Mouse (Mus musculus) MEL (cell line): ENCODE results near the gene Abhd15. TPM values are rescaled to one million over a fixed set of nuclear protein-coding genes. Genes with fewer than 3 reads are reported as not detected.

ENCODE experiments used
- DNase-seq: peaks from one replicate; pipeline ENCODE4 v3.0.0; 2011; ENCODE audit warnings: low read depth, low spot score
- H3K27ac ChIP-seq: 2 replicates; pipeline ENCODE4 v1.5.1; 2012; ENCODE audit warnings: low read depth, mild to moderate bottlenecking, control low read depth, low read length, moderate library complexity; ENCODE audit not compliant: control insufficient read depth
- H3K27me3 ChIP-seq, 2 experiments: fragments of 150-350 bp in 1 of 2; sonication (generic) in 1 of 2; 2 replicates each; pipeline ENCODE4 v1.6.1; 2012; ENCODE audit warnings: low read length in 2 of 2, mild to moderate bottlenecking in 2 of 2, improper control_type of control experiment in 1 of 2, moderate library complexity in 1 of 2; ENCODE audit not compliant: insufficient read depth in 2 of 2, control insufficient read depth in 1 of 2
- H3K36me3 ChIP-seq, 2 experiments: 2 replicates each; pipeline ENCODE4 v1.6.1; 2012 to 2014; ENCODE audit warnings: low read length in 2 of 2, improper control_type of control experiment in 1 of 2, inconsistent platforms in 1 of 2, mild to moderate bottlenecking in 1 of 2; ENCODE audit not compliant: insufficient read depth in 2 of 2, control insufficient read depth in 1 of 2
- H3K4me1 ChIP-seq, 2 experiments: fragments of 150-350 bp in 1 of 2; sonication (generic) in 1 of 2; 2 replicates each; pipeline ENCODE4 v1.6.1; 2012; ENCODE audit warnings: low read length in 2 of 2, improper control_type of control experiment in 1 of 2, mild to moderate bottlenecking in 1 of 2; ENCODE audit not compliant: insufficient read depth in 2 of 2, control insufficient read depth in 1 of 2
- H3K4me3 ChIP-seq, 2 experiments: fragments of 150-350 bp in 1 of 2; sonication (generic) in 1 of 2; 2 replicates each; pipeline ENCODE4 v1.5.1; 2012; ENCODE audit warnings: low read depth in 2 of 2, low read length in 2 of 2, mild to moderate bottlenecking in 2 of 2, moderate library complexity in 2 of 2, control low read depth in 1 of 2, improper control_type of control experiment in 1 of 2; ENCODE audit not compliant: control insufficient read depth in 1 of 2, insufficient read depth in 1 of 2
- H3K79me2 ChIP-seq: 2 replicates; pipeline ENCODE4 v1.6.1; 2012; ENCODE audit warnings: mild to moderate bottlenecking, low read length, moderate library complexity; ENCODE audit not compliant: control insufficient read depth, poor library complexity, insufficient read depth
- H3K9ac ChIP-seq: 2 replicates; pipeline ENCODE4 v1.6.1; 2012; ENCODE audit warnings: low read depth, mild to moderate bottlenecking, control low read depth, low read length, moderate library complexity; ENCODE audit not compliant: control insufficient read depth, poor library complexity, severe bottlenecking
- H3K9me3 ChIP-seq: fragments of 150-350 bp; sonication (generic); replicated peaks from 2 replicates; pipeline ENCODE4 v1.6.1; 2012; ENCODE audit warnings: mild to moderate bottlenecking, low read length, improper control_type of control experiment, moderate library complexity; ENCODE audit not compliant: insufficient read depth
- CHD1 ChIP-seq: IDR thresholded peaks from 2 replicates; pipeline ENCODE4 v1.6.1; 2012; ENCODE audit warnings: low read depth, mild to moderate bottlenecking, inconsistent platforms, low read length, improper control_type of control experiment
- ELF1 ChIP-seq: IDR thresholded peaks from 2 replicates; pipeline ENCODE4 v1.6.1; 2014; ENCODE audit warnings: low read depth, mild to moderate bottlenecking, inconsistent platforms, low read length, improper control_type of control experiment, moderate library complexity
- EP300 ChIP-seq, 2 experiments: IDR thresholded peaks; 2 replicates each; pipeline ENCODE4 v1.6.1; 2011; ENCODE audit warnings: improper control_type of control experiment in 2 of 2, low read length in 2 of 2, low read depth in 1 of 2, mild to moderate bottlenecking in 1 of 2
- GATA1 ChIP-seq: IDR thresholded peaks from 2 replicates; pipeline ENCODE4 v1.6.1; 2011; ENCODE audit warnings: low read depth, low read length, improper control_type of control experiment
- HCFC1 ChIP-seq: IDR thresholded peaks from 2 replicates; pipeline ENCODE4 v1.6.1; 2012; ENCODE audit warnings: low read depth, mild to moderate bottlenecking, inconsistent platforms, low read length, improper control_type of control experiment, moderate library complexity
- MAX ChIP-seq: IDR thresholded peaks from 2 replicates; pipeline ENCODE4 v1.6.1; 2011; ENCODE audit warnings: low read length, improper control_type of control experiment
- MEF2A ChIP-seq: IDR thresholded peaks from 2 replicates; pipeline ENCODE4 v1.6.1; 2014; ENCODE audit warnings: low read depth, mild to moderate bottlenecking, inconsistent platforms, low read length, improper control_type of control experiment; ENCODE audit not compliant: poor library complexity, insufficient replicate concordance, severe bottlenecking; ENCODE audit errors: extremely low read depth
- MXI1 ChIP-seq: IDR thresholded peaks from 2 replicates; pipeline ENCODE4 v1.6.1; 2011; ENCODE audit warnings: mild to moderate bottlenecking, low read depth, low read length, improper control_type of control experiment
- MYC ChIP-seq: IDR thresholded peaks from 2 replicates; pipeline ENCODE4 v1.6.1; 2011; ENCODE audit warnings: low read depth, mild to moderate bottlenecking, low read length, improper control_type of control experiment, moderate library complexity
- POLR2A ChIP-seq, 2 experiments: IDR thresholded peaks; 2 replicates each; pipeline ENCODE4 v1.6.1; 2011 to 2012; ENCODE audit warnings: low read length in 2 of 2, mild to moderate bottlenecking in 2 of 2, control low read depth in 1 of 2, improper control_type of control experiment in 1 of 2, low read depth in 1 of 2, moderate library complexity in 1 of 2; ENCODE audit not compliant: control insufficient read depth in 1 of 2, insufficient read depth in 1 of 2, poor library complexity in 1 of 2
- RCOR1 ChIP-seq: IDR thresholded peaks from 2 replicates; pipeline ENCODE4 v1.6.1; 2012; ENCODE audit warnings: low read depth, mild to moderate bottlenecking, inconsistent platforms, low read length, improper control_type of control experiment
- SIN3A ChIP-seq: IDR thresholded peaks from 2 replicates; pipeline ENCODE4 v1.6.1; 2012; ENCODE audit warnings: low read length, improper control_type of control experiment, inconsistent platforms
- SMC3 ChIP-seq: IDR thresholded peaks from 2 replicates; pipeline ENCODE4 v1.6.1; 2011; ENCODE audit warnings: low read depth, low read length, improper control_type of control experiment
- TAL1 ChIP-seq: IDR thresholded peaks from 2 replicates; pipeline ENCODE4 v1.6.1; 2012; ENCODE audit warnings: mild to moderate bottlenecking, inconsistent platforms, low read length, moderate library complexity, mixed read lengths
- TBP ChIP-seq: IDR thresholded peaks from 2 replicates; pipeline ENCODE4 v1.8.0; 2011; ENCODE audit warnings: low read depth, low read length, improper control_type of control experiment
- TCF12 ChIP-seq: IDR thresholded peaks from 2 replicates; pipeline ENCODE4 v1.6.1; 2014; ENCODE audit warnings: low read depth, mild to moderate bottlenecking, inconsistent platforms, low read length, improper control_type of control experiment, moderate library complexity
- USF1 ChIP-seq: IDR thresholded peaks from 2 replicates; pipeline ENCODE4 v1.6.1; 2014; ENCODE audit warnings: low read depth, mild to moderate bottlenecking, inconsistent platforms, low read length, improper control_type of control experiment, moderate library complexity
- polyA plus RNA-seq, 2 experiments: library from polyadenylated mRNA; stranded (reverse) in 1 of 2; unstranded in 1 of 2; fragments of >175 nt in 1 of 2; fragments of >200 nt in 1 of 2; gene quantifications; 2 replicates each; pipeline versions ENCODE4 v1.2.1 to v1.2.4; 2012; ENCODE audit warnings: low replicate concordance in 2 of 2, low read depth in 1 of 2; ENCODE audit not compliant: insufficient read length in 2 of 2, insufficient read depth in 1 of 2, missing spikeins in 1 of 2
- total RNA-seq: library from RNA; depleted of rRNA; stranded (reverse); fragments of 300-350 nt; gene quantifications from 2 replicates; pipeline ENCODE4 v1.2.3, GENCODE M21; 2012

The Abhd15 gene
- total and polyA plus RNA-seq, 3 experiments = 1.7 to 1.9 TPM; not detected in 1

- peak overlapping the region; percentile 85 to 96 for H3K4me3 ChIP-seq
- H3K9me3 ChIP-seq = no peaks in the 10 kb centered on the region
- H3K27me3 ChIP-seq = no peaks in the 10 kb centered on the region
- no peak for DNase-seq
- H3K4me1 ChIP-seq = peaks cover 2 to 17% of the 10 kb centered on the region in 2 experiments; a peak in 3 of 4 replicates
- 0 out of 2 replicates have a peak, but pooled peaks have one; percentile 37 for TF ChIP-seq MAX
- TF ChIP-seq CHD1 = 0 out of 2 replicates have a peak, but pooled peaks have one; percentile 14
- no peak for TF ChIP-seq RCOR1
- 0 out of 2 replicates have a peak, but pooled peaks have one; percentile 8 for TF ChIP-seq MXI1
- TF ChIP-seq ELF1 = no peak
- TF ChIP-seq MYC = 0 out of 2 replicates have a peak, but pooled peaks have one; percentile 6
- no peak for TF ChIP-seq MEF2A
- TF ChIP-seq SMC3 = no peak
- no peak for TF ChIP-seq USF1
- H3K36me3 ChIP-seq = peaks cover 0 to 8% of the 10 kb centered on the region in 2 experiments; a peak in 2 of 4 replicates
- H3K9ac ChIP-seq = peak overlapping the region; percentile 84
- H3K79me2 ChIP-seq = peaks cover 2% of the 10 kb centered on the region; the same call in 1 of the 2 replicates
- peak overlapping the region; percentile 43 for H3K27ac ChIP-seq
These were observed 1.1 kb upstream of the Abhd15 start for GRCm38 (mm10) chr11:77513811-77514170.

- no peaks in the 10 kb centered on the region for H3K9me3 ChIP-seq
- peak overlapping the region; percentile 85 to 96 for H3K4me3 ChIP-seq
- peak; percentile 86 for DNase-seq
- H3K79me2 ChIP-seq = peaks cover 2% of the 10 kb centered on the region; the same call in 1 of the 2 replicates
- no peaks in the 10 kb centered on the region for H3K27me3 ChIP-seq
- H3K4me1 ChIP-seq = peaks cover 2 to 18% of the 10 kb centered on the region in 2 experiments; a peak in 3 of 4 replicates
- H3K36me3 ChIP-seq = peaks cover 0 to 8% of the 10 kb centered on the region in 2 experiments; a peak in 2 of 4 replicates
- 0 out of 2 replicates have a peak, but pooled peaks have one; percentile 20 for TF ChIP-seq SMC3
- TF ChIP-seq TCF12 = 0 out of 2 replicates have a peak, but pooled peaks have one; percentile 56
- TF ChIP-seq POLR2A (IDR thresholded peaks at IDR 0.05; ENCODE audit: control insufficient read depth in 1 of 2, insufficient read depth in 1 of 2, low read depth in 1 of 2, low read length in 2 of 2, poor library complexity in 1 of 2) = no peak; a peak in 1 of 4 replicates
- no peak for TF ChIP-seq CHD1
- TF ChIP-seq SIN3A = peak; percentile 57; the same call in 1 of the 2 replicates
- TF ChIP-seq TAL1 = peak; percentile 47
- no peak for TF ChIP-seq HCFC1
- peak; percentile 44; the same call in 1 of the 2 replicates for TF ChIP-seq MAX
- TF ChIP-seq TBP = 0 out of 2 replicates have a peak, but pooled peaks have one; percentile 5
- peak; percentile 72; the same call in 1 of the 2 replicates for TF ChIP-seq GATA1
- TF ChIP-seq MXI1 = 0 out of 2 replicates have a peak, but pooled peaks have one; percentile 14
- 0 out of 4 replicates have a peak, but pooled peaks of 1 of the 2 experiments have one; percentile 22 for TF ChIP-seq EP300 (IDR thresholded peaks at IDR 0.05; ENCODE audit: low read depth in 1 of 2, low read length in 2 of 2)
- H3K27ac ChIP-seq = peak overlapping the region; percentile 1; the same call in 1 of the 2 replicates
- H3K9ac ChIP-seq = peak overlapping the region; percentile 84
These were observed 565 bp upstream of the Abhd15 start for GRCm38 (mm10) chr11:77514281-77514831.
